Mouse (Mus musculus) ovary, adult 18-20 months (tissue): Measurements from ENCODE around the gene Arhgap15.
"Not testable (repeated sequence)": the region's sequence is repeated elsewhere in the genome, so short reads cannot be mapped to it uniquely, and the experiment has no call there.

Experiments used
- DNase-seq: peaks from one replicate; pipeline ENCODE4 v3.0.0; 2022; ENCODE audit warnings: low spot score, mixed read lengths

Gene Arhgap15

DNA sequence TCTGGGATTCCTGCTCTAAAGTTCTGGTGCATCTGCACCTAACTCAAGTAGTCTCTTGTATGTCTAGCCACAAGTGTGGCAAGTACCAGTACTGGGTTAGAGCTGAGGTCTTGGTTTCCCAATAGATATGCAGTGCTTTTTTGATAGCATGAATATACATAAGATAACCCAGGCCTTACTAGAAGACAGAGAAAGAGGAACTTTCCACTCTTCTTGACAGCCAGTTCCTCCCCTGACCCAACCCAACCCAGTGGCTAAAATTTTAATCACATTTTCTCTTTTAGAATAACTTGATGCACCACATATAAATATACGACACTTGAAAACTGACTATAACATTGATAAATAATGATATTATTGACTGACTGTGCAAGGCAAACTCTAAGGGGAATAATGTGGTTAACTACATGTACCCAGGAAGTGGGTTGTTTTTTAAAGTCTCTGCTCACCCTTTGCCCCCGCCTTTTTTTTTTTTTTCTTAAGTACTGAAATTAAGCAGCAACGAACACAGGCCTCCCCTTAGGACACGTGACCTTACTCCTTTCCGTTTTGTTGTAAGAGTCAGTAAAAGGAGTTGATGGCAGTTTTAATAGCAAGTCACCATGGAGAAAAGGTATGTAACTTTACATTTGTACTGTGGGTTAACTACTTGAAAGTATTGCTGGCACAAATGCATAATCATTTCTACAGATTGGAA, at the start of gene Arhgap15:
Gene Arhgap15 (plus strand): TSS at position 538 of the 697 bp plus-strand sequence.
- DNase-seq: no peak

DNA sequence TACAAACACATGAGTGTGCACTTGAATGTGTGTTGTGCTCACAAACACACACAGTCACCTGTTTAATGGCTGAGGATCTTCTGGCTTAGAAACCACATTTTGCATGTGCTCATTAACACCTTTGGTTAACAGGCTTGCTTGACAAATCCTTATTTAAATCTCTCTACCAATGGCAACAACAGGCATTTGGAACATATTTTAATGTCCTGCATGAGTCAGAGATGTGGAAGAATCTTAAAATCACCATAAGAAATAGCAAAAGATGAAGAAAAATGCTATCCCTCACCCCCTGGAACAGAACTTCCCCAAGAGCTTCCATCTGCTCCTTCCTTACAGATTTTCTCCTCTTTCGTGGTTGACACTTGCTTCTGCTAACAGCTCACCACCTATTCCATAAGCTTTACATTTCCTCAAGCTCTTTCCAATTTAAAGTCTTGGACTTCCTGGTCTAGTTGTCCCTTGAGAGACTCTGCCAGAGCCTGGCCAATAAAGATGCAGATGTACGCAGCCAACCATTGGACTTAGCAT, 35.9 kb upstream of the Arhgap15 start:
- no peak for DNase-seq

DNA sequence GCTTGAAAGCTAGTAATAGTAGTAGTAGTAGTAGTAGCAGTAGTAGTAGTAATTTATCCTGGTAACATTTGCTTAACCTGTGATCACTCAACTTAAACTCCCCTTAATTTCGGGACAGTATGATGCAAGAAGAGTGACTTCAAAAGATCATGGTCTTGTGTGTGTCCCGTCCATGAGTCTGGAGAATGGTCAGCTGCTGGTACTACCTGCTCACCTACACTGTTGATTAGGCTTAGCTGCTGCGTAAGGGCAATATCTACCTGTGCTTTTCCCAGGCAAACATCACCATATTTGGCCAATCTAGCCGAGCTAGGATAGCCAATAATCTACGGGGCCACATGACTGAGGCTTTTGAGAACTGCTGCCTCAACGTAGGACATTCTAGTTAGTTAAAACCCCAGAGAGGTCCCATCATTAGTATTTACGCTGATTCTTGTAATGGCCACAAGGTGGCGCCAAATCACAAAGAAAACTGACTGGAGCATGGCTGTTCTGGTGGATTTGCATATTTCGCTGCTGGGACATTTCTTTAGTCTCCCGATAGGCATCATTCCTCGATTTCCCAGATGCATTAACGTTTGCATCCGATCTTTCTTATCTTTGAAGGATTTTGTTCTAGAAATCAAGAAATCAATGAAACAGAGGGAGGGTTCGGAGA, 26.0 kb upstream of the Arhgap15 start:
- DNase-seq: peak; percentile 10

DNA sequence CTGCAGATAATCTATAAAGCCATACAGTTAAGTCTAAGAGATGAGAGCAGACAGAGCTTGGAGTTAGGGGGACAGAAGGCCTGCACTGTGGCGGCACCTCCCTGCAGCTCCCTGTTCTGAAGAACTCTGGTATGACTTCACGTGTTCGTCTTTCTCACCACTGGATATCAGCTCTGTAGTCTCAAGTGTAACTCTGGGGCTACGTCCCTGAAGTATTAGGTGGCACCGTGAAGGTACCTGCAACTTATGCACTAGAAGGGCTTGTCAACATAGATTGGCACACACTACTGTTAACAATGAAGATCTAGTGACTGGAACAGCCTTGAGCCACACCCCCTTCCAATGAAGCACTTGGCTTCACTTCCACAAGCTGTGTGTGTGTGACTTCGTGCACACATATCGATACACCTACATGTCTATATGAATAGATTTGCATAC, 25.5 kb upstream of the Arhgap15 start:
- no peak for DNase-seq

DNA sequence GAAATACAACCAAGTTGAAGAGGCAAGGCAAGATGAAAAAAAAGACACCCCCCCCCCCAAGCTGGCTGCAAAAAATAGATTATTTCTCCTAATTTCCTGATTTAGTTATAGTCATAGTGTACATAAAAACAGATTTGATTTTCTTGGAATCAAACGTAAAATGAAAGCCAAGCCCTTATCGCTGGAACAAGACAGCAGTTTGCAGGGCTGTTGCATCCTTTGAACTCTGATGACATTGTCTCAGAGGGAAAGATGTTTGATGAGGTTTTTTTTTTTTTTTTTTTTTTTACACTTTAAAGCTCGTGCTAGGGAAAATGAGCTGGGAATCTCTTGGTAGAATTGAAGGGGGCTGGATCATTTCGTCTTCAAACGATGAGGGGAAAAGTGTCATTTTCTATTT, 21.4 kb upstream of the Arhgap15 start:
- no peak for DNase-seq

DNA sequence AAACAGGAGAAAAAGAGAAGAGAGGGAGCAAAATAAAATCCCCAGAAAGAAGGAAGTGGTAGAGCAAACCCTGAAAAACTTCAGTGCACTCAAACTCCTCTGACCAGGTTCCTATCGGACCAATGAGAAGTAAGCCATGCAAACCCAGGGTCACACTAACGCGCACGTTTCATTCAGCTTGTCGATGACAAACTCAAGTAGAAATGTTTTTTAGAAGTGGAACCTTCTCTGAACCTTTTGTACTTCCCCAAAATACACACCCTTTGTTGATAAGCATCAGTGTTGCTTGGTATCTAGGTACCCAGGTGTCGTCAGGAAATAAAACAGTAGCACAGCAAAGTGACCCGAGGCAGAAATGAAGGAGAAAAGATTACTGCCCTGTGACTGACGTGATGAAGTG, 20.9 kb upstream of the Arhgap15 start:
- no peak for DNase-seq

DNA sequence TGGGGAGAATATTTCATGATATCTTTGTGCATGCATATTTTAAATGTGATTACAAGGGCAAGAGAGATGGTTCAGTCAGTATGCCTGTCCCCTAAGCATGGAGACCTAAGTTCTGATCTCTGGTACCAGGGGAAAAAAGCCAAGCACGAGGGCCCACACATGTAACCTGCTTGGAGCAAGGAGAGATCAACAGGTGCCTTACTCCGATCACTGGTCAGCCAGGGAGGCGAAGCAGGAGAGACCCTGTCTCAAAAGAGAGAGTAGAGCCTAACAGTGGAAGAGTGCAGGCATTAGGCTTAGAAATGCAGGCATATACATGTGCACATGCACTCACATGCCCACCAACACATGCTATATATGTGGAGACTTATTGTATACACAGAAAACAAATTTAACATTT, 19.8 kb upstream of the Arhgap15 start:
- no peak for DNase-seq

DNA sequence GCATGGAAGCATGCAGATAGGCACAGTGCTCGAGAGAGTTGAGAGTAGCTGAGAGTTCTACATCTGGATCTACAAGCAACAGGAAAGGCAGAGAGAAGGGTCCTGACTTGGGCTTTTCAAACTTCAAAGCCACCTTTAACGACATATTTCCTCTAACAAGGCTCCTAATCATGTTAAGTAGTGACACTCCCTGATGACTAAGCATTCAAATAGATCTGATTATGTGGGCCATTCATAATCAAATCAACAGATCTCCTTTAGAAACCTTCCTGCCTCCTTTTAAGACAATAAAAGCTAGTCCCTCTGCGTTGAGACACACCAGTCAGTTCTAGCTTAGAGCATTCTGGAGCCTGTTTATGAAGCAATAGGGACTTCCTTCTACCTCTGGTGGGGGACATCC, 16.2 kb upstream of the Arhgap15 start:
- DNase-seq: no peak

DNA sequence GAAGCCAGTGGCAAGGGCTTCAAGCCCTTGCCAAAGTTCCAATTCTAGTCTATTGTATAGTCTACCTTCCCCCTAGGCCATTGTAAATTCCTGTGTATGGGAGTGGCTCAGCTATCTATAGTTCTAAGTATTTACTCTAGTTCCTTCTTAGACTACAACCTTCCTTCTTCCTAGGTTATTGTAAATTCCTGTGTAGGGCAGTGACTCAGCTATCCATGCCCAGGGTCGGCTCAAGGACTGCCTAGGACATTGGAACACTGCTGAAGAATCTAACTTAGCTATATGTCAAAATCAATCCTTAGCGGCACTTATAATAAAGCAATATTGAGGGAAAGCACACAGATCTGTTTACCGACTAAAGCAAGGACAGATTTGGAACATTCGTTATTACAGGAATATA, 13.6 kb upstream of the Arhgap15 start:
- not testable (repeated sequence) for DNase-seq

DNA sequence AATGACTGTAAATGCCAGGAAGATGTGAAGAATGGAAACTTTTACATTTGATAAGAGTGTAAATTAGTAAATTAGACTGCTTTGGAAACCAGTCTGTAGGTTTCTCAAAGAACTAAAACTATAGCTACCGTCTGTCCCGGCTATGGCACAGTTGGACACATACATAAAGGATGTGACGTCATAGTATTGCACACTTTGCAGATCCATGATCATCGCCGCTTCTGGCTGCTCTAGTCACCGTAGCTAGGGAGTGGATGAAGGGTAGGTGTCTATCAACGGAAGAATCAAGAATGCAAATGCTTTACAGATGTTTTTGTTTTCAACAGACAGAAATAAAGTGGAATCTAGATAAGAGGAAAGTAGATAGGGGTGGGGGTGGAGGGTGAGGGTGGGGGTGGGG, 11.1 kb upstream of the Arhgap15 start:
- DNase-seq: no peak

DNA sequence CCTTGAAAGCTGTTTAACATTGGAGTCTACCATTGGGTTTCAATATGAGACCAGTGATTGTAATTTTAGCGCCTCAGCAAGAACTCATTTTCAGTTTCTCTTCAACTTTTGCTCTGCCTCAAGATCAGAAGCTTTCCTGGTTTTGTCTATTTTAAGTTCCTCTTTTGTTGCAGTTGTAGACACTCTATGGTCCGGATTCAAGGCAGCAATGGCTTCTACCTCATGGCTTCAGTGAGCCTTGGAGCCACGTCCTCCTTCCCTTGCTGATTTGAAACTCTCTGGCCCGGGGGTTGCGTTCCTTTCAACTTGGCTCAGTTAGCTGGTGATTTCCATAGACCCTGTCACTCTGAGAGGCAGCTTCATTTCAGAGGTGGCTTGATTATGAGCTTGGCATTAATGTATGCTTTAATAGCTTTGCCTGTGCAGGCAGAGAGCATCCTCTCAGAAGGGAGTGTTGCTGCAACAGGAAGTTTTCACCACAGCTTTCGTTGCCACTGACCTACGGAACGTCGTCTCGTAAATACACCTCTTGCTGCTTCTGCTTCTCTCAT, 10.0 kb upstream of the Arhgap15 start:
- DNase-seq: no peak

DNA sequence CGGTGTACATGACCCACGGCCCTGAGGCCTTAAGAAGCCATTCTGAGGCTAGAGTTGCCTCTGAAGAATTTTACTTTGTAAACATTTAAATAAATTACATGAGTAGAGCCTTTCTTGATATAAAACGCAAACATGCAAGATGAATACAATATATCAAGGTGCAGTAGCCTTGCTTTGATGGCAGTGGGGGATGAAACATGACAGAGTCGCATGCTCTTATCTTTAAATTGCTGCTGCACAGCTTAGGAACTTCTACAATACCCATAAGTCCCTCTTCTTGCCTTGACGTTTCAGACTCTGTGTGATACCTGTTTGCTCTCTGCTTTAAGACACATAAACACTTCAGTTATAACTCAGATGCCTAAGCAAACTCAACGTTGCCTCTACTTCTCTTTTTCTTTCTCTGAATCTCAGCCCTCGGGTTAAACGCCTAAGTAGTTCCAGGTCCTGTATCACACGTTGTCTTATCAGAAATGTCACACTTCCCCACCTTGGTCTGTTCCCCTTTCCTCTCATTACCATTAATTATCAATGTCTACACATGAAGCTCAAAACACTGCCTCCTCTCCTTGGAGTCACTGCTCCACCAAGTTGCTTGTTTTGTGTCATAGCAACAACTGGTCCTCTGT, 9.3 kb upstream of the Arhgap15 start:
- no peak for DNase-seq

DNA sequence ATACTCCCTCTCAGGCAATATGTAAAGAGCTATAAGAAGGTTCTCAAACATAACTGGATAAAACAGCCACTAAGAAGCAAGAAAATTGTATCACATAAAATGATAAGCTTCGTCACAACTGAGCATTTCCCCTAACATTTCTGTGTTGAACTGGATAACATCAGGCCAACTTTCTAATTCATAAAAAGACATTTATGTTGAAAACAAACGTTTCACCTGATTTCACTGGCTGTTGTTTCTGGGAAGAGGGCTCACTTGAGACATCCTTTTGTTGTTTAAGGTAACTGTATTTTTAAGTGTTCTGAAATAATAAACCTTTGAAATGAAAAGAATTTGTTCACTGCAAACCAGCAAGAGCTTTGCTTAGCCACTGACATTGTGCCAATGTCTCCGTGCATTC, 697 bp downstream of the Arhgap15 start:
- DNase-seq: no peak

DNA sequence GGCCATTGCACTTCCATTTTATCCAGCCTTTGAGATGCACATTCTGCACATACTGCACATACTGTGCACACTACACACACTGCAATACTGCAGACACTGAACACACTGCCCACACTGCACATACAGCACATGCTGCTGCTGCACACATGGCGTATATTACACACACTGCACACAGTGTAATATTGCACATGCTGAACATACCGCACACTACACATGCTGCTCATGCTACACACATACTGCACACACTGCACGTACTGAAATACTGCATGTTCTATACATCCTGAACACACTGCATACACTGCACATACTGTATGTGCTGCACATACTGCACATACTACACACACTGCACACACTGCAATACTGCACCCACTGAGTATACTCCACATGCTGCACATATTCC, 7.3 kb downstream of the Arhgap15 start:
- DNase-seq: no peak

DNA sequence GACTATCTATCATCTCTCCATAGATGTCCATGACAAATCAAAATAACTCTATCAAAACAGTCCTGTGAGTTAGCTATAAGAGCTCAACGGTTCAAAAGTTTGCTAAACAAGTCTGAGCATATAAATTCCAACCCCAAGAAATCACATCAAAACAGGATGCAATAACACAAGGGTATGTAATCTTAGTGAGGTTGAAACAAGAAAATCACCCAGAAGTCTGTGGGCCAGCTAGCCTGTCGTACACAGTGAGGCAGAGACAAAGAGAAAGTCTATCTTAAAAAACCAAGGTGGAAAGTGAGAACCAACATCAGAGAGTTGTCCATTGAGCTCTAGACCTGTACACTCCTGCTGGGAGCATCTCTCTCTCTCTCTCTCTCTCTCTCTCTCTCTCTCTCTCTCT, 8.0 kb downstream of the Arhgap15 start:
- DNase-seq: no peak

DNA sequence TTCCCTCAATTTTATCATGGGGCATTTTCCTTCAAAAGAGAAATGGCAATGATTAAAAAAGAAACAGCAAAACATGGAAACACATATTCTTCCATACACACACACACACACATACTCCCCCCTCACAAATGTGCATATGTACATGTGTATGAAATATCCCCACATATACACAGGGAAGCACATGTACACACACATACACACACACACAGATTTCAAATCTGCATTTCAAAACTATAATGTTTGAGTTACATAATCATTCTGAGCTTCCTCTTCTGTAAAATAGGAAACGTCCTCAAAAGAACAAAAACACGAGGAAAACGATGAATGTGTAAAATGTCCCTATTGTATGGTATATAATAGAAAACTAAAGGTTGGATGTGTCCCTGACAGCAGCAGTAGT, 13.1 kb downstream of the Arhgap15 start:
- DNase-seq: no peak

DNA sequence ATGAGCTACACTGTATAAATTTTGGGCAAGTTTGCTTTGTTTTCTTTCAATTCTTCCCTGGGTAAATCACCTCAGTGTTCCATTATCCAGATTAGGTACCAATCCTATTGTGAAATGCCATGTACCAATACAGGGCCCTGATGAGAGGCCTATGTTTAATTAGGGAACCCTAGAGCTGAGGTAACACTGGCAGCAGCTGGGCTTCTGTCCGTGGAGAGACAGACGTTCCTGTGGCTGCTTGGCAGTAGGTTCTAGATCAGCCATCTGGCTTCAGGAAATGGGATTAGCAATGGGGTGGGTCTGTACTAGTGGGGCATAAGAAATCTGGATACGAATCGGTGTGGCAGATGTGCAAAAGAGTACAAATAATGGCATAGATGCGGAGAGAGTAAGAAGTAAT, 14.7 kb downstream of the Arhgap15 start:
- no peak for DNase-seq

DNA sequence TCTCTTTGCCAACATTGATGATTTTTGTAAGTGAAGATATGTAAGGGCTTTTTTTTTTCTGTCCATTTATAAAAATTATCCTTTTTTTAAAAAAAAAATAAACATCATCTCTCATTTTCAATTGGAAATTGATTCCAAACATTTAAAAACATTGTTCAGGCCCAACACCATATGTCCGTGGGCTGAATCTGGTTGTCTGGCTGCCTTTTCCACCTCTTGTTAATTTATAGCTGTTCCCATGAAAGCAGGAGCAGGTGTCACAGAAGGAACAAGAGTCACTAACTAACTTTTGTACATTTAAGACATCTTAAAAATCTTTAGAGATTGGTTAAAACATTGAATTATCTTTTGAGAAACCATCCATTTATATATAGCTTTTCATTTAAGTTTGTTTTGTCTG, 15.8 kb downstream of the Arhgap15 start:
- no peak for DNase-seq

DNA sequence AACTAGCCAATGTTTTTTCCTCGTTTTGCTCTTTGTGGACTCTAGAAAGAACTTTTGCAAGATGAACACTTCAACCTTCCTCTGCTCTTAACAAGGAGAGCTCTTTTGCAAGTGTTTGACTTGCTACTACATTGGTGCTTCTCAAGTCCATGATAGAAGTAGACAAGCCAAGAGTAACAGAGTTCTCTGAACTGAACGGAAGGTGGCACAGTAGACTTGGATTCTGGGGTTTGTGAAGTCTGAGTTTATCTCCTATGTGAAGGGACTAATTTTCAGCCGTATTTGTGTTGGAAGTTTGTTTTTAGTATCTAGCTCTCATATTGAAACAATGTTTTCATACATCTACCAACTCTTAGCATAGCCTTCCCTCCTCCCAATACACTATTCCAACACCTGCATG, 17.6 kb downstream of the Arhgap15 start:
- DNase-seq: no peak

DNA sequence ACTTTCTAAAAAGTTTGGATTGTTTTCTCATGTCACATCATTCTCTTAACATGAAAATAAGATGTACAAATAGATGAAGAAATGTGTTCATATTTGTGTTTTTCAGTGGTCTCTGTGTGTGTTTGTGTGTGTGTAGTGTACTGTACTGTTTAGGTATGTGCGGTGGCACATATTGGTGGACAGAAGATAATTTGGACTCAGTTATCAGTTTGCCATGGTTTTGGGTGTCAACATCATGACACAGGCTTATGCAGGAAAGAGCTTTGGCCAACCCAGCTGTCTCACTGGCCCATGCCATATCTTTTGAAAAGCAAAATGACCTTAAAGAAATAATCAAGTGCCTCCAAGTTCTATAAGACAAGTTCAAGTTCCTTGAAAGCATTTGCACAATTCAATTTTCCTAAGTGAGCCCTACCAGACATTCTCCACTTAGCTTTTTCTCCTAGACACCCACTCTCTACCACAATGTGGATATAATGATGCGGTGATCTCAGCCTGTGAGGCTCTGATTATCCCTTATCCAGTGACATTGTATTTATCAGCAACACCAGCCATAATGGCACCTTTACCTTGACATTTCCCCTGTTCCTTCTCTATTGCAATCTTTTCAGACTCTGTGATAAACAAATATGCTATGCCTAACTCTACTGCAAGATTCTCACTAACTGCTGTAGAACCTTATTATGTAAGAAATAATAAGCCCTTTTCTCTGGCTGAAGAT, 21.4 kb downstream of the Arhgap15 start:
- DNase-seq: no peak

DNA sequence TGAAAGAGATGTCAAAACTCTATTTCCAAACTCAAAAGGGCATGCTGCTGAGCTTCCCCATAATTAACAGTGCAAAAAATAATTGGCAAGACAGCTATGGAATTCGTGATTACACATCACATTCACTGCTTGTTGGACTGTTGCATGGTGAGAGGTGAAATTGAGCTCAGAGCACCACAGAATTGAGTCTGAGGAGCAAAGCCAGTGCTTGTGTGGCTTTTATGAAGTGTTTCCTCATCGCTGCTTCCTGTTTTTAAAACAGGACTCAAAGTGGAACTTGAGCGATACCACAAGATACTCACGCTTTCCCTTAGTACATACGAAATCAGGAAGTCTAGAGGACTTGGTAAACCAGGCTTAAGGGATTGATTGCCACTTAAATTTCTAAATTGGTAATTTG, 24.0 kb downstream of the Arhgap15 start:
- no peak for DNase-seq

DNA sequence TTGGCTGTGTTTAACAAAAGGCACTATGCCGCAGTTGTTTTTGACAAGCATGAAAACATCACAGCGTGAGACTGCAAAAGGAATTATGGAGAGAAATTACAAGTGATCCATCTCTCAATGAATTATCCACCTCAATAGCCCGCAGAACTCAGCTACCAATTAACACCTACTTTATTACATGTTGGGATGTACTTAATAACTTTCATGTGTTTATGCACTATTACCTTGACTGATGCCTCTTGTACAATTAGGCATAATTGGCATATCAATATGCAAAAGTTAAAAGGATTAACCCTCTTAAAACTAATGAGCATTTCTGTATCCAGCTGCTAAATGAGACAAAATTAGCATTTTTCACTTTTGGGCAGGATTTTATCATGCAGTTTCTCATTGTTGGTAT, 33.5 kb downstream of the Arhgap15 start:
- DNase-seq: no peak
